Mouse (Mus musculus) thymus, postnatal 14 days (tissue): ENCODE results near the gene Oscp1.
A peak's percentile ranks its signal among the peaks of the same experiment; 100 is the strongest.

Experiments used
- DNase-seq: peaks from one replicate; pipeline ENCODE4 v3.0.0; 2021

The Oscp1 gene

GRCm38 (mm10) chr4:126111153-126111549, 52.8 kb downstream of the Oscp1 start:
- DNase-seq: peak; percentile 44

- no peak for DNase-seq
Observed at GRCm38 (mm10) chr4:126113243-126113642, 54.9 kb downstream of the Oscp1 start.

DNA sequence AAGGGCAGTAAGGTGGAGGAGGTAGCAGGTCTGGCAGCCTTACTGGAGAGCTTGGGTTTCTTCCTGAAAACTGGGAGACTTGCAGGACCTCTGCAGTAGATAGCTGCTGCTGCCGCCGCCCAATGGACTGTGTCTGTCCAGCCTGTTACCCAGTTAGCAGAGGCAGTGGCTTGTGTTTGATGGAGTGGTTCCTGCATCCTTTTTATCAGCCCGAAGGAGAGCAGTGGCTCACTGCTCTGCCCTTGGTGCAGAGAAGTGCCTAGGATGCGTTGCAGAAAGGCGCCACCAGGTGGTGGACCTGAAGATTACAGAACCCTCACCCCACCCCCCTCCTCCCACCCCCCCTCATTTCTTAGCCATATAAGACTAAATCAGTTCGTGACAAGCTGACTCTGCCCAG, 55.6 kb downstream of the Oscp1 start:
- peak; percentile 82 for DNase-seq

DNA sequence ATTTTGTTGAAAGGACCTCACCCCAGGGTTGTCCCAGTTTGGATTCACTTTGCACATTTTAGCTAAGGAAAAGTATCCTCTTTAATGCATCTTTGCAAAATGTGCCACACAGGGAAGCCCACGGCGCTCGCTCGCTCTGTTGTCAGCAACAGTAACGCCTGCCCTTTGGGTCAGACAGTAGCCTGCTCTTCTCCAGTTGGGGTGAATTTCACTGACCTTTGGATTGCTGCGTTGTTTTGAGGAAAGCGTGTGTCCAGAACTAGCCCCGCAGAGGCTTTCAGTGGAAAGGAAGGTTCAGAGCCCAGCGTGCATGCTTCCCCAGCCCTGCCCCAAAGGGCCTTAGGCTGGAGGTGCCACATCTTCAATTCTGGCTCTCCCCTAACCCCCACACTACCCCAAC, 57.0 kb downstream of the Oscp1 start:
- no peak for DNase-seq

DNA sequence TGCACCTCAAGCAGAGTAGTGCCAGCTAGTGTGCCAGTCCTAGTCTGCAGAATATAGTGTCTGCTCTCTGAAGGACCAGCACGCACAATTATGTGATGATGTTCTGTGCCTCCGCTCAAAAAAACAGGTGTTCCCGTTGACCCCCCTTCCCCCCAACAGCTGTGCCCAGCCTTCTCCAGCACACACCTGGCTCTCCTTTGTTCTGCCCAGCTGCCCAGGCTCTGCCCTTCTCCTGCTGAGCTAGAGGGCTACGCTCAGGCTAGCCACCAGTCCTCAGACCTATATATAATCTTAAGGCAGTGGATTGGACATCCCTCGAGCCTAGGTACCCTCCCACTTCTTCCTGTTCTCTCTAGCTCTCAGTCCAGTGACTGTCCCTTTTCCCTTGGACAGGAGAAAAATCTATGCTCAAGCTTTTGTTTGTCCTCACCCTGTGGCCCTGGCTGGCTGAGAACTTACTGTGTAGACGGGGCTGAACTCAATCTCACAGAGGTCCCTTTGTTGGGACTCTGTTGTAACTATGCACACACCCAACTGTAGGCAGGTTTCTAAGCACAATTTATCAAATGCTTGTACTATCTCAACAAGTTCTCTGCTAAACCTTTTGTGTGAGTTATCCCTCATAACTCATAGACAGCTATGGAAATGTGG, 57.6 kb downstream of the Oscp1 start:
- DNase-seq: no peak

GRCm38 (mm10) chr4:126117116-126117515, 58.8 kb downstream of the Oscp1 start:
- no peak for DNase-seq

- no peak for DNase-seq
Observed at GRCm38 (mm10) chr4:126118651-126119050, 60.3 kb downstream of the Oscp1 start.

- no peak for DNase-seq
Observed at GRCm38 (mm10) chr4:126119051-126119450, 60.7 kb downstream of the Oscp1 start.

DNA sequence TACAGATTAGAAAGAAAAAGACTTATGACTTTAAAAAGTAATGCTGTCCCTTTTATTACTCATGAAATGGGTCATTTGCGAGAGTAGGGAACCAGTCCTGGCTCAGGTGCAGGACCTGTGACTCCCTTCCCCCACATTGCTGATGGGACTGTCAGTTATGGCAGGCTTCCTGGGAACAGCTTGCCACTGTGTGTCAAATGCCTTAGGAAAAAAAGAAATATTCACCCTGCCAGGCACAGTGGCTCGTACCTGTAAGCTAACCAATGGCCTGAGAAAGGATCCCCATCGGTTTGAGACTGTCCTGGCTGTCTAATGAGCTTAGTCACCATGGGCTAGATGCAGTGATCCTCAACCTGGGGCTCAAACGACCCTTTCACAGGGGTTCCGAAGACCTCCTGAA, 61.7 kb downstream of the Oscp1 start:
- DNase-seq: no peak

DNA sequence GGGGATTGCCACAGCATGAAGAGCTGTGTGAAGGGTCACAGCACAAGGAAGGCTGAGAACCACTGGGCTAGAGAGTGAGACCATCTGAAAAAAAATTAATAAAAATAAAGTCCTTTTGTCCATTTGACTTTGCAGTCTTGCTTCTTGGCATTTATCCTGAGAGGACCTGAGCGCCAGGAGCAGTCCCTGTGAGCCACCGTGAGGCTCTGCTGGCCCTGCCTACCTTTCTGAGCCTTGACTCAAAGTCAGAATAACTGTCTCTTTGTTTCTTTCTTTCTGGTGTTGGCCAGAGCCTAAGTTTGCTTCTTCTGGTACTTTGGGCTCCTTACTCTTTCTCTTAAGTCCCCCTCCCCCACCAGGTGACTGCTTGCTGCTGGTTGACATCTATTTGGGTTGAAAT, 62.1 kb downstream of the Oscp1 start:
- no peak for DNase-seq

DNA sequence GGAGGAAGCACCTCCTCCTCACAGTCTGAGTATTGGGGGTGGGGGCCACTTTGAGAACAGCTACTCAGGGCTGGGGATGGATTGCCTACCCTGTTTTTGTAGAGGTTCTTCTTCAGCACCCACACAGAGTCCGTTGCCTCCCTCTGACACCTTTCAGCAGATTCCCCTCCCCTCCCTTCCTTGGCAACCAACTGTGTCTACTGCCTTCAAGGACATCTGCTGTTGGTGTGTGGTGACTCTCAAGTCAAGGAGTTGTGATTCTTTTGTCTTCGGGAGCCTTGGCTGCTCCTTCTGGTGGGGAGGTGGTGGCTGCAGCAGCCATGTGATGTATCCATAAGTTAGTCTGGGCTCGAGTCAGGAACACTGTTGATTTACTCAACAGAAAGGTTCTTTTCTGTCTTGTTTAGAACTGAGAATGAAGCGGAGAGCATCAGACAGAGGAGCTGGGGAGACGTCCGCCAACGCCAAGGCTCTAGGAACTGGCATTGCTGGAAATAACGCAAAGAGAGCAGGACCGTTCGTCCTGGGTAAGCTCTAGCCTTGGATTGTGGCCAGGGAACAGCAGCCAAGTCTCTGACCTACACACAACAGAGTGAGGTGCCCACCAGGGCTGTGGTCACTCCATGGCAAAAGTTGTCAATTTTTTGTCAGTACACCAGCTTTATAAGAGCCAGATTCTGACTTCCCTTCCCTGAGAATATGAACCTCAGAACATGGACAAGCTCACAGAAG, 65.1 kb downstream of the Oscp1 start:
- no peak for DNase-seq

DNA sequence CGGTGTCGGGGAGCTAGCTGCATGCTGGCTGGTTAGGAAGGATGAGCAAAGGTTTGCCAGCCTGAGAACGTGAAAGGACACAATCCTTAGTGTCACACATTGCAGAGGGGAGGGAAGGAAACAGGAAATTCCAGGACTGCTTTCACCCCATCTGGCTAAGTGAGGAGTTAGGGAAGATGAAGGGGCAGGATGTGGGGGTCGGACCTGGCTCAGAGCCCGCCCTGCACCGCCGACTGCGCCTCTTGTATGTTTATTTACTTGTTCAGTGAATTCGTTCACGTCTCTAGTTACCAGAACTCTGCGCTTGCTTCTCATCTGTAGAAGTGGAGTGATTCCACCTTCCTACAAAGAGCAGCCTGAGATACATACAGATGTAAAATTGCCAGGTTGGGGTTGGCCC, 72.1 kb downstream of the Oscp1 start:
- no peak for DNase-seq

- no peak for DNase-seq
Observed at GRCm38 (mm10) chr4:126131290-126132121, 73.1 kb downstream of the Oscp1 start.

GRCm38 (mm10) chr4:126132636-126133264, 74.4 kb downstream of the Oscp1 start:
- no peak for DNase-seq

GRCm38 (mm10) chr4:126134236-126134635, 75.9 kb downstream of the Oscp1 start:
- no peak for DNase-seq

DNA sequence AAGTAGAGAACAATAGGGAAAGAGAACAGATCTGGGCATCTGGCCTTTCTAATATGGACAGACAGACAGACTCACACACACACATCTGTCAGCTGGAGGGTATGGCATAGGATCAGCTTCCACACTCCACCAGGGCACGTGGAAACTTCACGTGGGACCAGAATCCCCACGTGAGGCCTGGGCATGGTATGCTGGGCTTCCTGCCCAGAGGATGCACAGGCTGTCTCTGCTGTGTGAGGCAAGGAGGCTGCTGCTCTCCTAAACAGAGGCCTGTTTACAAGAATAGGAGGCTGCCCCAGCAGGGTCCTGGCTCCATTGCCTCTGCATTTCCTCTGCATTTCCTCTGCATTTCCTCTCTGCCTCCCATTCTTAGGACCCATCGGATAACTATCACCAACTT, 76.3 kb downstream of the Oscp1 start:
- DNase-seq: no peak

DNA sequence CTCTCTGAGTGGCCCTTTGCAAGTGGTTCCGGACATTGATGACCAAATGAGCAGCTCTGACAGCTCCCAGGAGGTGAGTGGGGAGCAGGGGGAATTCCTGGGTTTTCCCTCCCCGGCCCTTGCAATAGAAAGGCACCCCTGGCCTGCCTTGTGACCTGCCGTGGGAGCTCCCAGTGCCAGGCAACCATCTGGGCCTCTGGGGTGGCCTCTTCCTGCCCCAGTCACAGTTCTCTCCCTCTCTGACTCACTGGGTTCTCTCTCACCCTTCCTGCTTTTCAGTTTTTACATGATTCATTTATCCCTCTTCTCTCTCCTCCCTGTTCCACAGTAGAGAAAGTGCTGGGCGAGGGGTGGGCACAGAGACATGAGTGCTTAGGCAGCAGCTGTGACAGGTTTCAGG, 79.4 kb downstream of the Oscp1 start:
- no peak for DNase-seq

GRCm38 (mm10) chr4:126141021-126141420, 82.7 kb downstream of the Oscp1 start:
- no peak for DNase-seq
